Mouse (Mus musculus): ENCODE results near the gene Dysf.

DNA sequence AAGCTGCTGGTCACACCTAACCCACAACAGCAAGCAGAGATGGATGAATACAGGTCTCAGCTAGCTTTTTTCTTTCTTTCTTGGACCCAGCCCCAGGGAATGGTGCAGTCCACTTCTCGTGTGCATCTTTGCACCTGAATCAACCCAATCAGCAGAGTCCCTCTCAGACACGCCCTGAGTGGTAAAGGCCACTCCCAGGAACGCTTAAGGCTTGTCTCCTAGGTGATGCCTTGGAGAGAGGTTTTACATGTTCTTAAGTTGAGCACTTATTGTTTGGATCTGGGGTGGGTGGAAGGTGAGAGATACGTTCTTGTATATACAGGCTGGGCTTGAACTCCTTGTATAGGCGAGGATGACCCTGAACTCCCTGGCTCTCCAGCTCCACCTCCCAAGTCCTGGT, 54.2 kb downstream of the Dysf start:
- no peak for TF ChIP-seq MAFK (IDR thresholded peaks at IDR 0.05; ENCODE audit: insufficient read depth, low read depth, low read length)
- TF ChIP-seq ZC3H11A (IDR thresholded peaks at IDR 0.05; ENCODE audit: borderline replicate concordance, low read depth, low read length) = no peak
- no peak for TF ChIP-seq ZNF384 (IDR thresholded peaks at IDR 0.05; ENCODE audit: low read depth, low read length)
- no peak for TF ChIP-seq HCFC1 (IDR thresholded peaks at IDR 0.05; ENCODE audit: borderline replicate concordance, insufficient read depth, low read length)
